Mouse (Mus musculus) liver, adult (tissue): Measurements from ENCODE around the gene Mcpt4.
"Not testable (repeated sequence)": the region's sequence is repeated elsewhere in the genome, so short reads cannot be mapped to it uniquely, and the experiment has no call there.

Experiments
- GATA4 ChIP-seq: IDR thresholded peaks from 2 replicates; pipeline ENCODE4 v1.6.1; 2014; ENCODE audit warnings: mild to moderate bottlenecking, low read length; ENCODE audit not compliant: insufficient replicate concordance

Gene Mcpt4

DNA sequence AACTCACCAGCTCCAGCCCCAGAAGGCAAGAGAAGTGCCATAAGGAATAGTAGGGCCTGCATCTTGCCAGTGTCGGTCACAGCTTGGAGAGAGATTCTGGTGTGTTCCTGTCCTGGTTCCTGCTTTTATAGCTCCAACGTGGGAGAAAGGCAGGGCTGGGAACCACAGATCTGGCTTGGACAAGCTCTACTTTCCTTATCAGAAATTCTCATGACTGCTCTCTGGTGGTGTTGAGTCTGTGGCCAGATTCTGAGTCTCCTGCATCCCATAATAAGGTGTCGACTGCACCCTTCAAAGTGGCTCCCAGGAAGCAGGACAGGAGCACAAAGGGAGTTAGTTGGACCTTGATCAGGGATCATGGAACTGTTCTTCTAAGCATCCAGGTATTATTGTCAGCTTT lies at the start of gene Mcpt4:
Mcpt4 (minus strand) TSS at position 101 of the 400 bp plus-strand sequence.
- not testable (repeated sequence) for TF ChIP-seq GATA4

DNA sequence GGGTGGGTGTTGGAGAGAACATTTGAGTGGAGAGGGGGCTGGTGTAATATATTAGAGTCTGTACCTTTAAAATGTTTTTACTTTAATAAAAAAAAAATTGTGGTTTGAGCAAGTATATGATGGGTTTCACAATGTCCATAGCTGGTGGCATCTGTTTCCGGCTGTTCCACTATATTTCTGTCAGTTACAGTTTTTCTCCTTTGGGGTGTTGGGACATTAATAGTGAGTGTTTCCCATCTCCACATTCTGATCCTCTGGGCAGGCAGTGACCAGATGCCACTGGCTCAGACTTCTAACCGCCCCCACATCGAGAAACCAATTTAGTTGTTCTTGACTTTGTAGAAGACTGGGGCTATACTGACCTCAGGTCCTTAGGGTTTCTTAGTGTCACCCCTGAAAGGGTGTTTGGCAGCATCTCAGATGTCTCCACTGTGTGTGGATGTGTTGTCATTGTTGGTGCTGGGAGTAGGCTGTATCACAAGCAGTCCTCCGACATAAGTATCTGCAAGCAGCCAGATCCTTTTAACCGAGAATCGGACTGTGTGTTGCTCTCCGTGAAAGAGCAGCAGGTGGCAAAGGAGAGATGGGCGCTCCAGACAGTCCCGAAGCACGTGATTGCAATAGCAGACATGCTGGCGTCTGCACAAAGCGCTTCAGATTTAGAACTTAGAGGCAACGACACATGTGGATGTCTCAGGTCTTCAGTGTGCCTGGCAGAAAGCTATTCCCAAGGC lies 43.5 kb upstream of the Mcpt4 start:
- TF ChIP-seq GATA4: no peak

DNA sequence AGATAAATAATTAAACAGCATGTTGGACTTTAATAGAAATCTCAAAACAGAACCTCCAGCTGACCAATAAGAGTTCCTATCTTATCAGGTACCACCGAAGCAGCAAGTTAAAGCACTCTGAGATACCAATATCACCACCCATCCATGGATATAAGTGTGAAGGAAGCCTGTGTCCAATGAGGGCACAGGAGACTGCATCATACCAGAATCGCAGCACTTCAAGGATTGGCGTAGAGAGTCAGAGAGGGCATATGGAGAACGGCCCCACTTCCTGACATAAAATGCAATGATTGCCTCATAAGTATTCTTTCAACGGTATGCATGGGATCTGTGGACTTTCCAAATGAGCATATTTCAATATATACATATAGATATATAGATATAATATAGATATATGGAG lies 42.9 kb upstream of the Mcpt4 start:
- TF ChIP-seq GATA4: no peak

DNA sequence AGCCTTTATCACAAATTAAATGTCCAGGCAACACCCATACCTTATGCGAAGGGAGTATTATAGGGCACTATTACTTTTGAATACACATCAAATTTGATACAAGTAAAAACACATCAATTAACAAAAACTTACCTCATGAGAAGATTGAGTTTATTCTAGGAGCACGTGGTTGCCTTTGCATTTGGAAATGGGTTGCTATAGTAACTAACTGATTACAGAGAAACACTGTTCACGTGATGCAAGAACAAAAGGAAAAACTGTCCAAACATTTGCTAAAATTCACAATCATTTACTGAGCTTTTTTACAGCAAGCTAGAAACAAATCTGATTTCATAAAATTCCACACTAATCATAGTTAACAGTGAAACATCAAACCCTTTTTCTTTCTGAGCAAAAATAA lies 41.3 kb upstream of the Mcpt4 start:
- no peak for TF ChIP-seq GATA4

DNA sequence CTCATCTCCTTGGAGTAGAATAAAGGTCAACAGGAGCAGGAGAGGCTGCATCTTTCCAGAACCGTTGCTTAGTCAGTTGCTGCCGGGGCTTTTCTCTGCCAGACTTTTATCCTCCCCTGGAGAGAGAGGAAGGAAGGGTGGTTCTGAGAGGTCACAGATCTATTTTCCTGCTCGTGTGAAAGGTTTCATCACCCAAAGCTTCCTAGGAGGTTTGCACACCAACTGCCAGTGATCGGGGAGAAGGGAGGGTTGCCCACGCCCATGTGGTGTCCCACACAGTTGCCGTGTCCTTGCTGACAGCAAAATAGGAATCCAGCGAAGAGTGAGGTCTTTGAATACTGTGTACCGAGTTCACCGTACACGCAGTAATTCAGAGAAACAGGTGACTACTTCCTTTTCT lies 40.3 kb upstream of the Mcpt4 start, which contains the start of gene Ctsg:
Ctsg (minus strand) TSS at position 189 of the 400 bp plus-strand sequence.
- no peak for TF ChIP-seq GATA4

DNA sequence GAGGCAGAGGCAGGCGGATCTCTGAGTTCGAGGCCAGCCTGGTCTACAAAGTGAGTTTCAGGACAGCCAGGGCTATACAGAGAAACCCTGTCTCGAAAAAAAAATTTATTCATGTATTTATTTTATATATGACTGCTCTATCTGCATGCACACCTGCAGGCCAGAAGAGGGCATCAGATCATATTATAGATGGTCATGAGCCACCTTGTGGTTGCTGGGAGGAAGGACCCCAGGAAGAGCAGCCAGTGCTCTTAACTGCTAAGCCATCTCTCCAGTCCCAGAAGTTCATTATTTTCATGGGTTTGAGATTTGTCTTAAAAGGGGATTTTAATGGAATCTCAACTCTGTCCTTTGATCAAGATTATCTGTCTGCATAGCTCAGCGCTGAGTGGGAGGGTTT lies 36.8 kb upstream of the Mcpt4 start:
- TF ChIP-seq GATA4: no peak

DNA sequence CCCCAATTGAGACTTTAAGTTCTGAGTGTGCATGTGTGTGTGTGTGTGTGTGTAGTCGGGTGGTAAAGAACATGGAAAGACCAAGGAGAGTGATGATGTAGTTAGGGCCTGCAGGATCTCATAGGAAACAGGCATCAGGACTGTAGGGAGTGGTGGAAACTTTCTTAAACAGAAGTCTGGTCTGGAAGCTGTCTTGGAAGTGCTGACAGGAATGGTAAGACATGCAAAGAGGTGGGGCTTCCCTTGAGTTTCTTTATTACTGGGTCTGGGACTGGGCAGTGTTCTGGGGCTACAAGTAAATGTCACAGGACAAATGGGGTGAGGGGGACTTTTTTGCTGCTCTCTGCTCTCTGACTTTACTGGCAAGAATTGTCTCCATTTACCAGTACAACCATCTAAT lies 35.5 kb upstream of the Mcpt4 start:
- no peak for TF ChIP-seq GATA4

DNA sequence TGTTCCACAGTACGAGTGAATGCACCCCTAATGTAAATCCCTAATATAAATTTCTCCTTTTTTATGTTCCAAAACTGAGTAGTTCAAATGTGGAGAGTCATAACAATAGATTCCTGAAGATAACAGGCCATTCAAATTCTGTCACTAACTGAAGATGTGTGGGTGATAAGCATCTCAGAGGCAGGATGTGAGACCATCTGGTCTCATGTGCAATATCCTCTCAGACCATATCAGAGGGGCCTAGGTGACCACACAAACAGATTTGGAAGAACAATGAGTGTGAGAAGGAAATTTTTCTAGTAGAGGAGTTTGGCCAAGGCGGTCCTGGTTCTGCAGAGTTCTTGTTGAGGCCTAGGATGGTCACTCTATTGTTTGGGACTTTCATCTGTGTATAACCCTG lies 31.2 kb upstream of the Mcpt4 start:
- no peak for TF ChIP-seq GATA4

DNA sequence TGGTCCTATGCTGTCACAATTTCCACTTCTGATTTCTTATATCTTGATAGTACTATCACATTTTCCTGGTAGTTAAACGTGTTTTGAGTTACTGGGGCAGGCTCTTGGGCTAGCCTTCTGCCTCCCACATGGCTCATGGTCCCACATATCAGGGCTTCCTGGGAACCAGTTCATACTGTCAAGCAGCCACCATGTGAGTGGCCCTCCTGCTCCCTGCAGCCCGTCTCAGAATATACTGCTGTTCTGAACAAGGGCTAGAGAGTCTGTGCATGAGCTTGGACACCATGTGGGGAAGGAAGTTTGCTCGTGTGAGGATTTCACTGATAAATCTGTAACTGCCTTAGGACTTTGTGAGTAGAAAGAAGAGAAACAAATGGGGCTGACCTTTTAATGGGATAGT lies 24.6 kb upstream of the Mcpt4 start:
- TF ChIP-seq GATA4: no peak

DNA sequence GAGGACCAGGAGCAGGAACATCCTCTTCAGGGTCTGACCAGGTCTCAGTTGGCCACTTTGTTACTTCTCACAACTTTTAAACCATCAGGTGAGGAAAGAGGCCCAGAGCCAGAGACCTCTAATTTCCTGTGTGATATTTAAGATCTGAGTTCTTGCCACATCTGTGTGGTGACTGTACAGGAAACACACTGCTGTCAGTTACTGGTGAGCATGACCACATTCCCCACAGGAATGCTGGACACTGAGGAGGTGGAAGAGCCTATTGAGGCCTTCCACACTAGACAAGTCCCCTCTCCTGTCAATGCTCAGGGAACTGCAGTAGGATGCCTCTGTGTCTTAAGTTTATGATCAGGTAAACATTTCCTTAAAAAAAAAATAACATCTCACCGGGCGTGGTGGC lies 23.1 kb upstream of the Mcpt4 start, which contains the start of gene Mcpt8:
Mcpt8 (minus strand) TSS at position 107 of the 400 bp plus-strand sequence.
- TF ChIP-seq GATA4: no peak

DNA sequence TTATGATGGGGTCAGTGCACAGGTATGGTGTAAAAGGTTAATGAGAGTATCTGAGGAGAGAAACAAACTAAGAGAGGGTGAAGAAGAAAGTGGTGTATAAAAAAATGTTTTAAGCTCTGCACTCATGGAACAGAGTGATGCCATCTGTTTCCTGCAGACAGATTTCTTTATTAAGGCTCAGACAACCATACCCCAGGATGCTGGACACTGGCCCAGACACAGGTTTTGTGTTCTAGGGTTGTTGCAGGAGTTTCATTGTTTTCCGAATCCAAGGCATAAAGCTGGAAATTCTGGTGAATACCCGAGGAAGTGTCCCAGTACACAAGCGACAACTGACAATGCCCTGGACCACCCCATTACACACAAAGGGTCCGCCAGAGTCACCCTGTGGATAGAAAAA lies 19.9 kb upstream of the Mcpt4 start:
- no peak for TF ChIP-seq GATA4

DNA sequence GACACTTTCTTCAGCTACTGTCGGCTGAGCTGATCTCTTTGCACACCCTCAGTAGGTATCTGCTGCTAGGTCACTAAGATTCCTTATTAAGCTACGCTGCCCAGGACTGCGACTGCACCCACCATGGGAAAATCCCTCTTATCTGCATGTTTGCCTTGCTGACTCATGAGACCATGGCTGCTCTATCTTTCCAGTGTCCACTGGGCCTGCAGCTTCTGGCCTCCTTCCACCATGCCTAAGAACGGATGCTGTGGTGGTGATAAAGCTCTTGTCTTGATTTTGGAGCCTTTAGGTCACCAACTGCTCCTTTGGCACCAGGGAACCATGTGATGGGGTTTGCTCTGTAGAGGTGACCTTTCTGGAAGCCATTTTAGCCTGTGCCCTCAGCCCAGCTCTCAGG lies 4.4 kb downstream of the Mcpt4 start:
- TF ChIP-seq GATA4: no peak

DNA sequence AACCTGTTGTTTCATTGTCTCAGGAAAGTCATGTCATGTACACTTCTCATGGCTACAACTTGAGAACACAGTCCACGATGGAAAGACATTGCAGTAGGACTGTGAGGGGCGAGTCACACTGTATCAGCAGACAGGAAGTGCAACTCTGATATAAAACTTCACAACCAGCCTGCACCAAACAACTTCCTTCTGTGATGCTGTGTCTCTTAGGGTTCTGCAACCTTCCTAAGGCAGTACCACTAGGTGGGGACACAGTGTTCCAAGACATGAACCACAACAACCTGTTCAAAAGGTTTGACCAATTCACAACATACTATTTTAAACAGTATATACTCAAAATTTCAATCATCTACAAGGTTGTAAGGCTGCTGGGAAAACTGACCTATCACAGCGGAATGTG lies 6.7 kb downstream of the Mcpt4 start:
- no peak for TF ChIP-seq GATA4

DNA sequence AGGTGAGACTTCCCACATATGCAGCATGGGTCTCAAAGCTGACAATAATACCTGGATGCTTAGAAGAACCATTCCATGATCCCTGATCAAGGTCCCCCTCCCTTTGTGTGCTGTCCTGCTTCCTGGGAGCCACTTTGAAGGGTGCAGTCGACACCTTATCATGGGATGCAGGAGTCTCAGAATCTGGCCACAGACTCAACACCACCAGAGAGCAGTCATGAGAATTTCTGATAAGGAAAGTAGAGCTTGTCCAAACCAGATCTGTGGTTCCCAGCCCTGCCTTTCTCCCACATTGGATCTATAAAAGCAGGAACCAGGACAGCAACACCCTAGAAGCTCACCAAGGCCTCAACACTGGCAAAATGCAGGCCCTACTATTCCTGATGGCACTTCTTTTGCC lies 20.3 kb downstream of the Mcpt4 start, which contains the start of gene Mcpt2:
Mcpt2 (plus strand) TSS at position 250 of the 400 bp plus-strand sequence.
- TF ChIP-seq GATA4: not testable (repeated sequence)

DNA sequence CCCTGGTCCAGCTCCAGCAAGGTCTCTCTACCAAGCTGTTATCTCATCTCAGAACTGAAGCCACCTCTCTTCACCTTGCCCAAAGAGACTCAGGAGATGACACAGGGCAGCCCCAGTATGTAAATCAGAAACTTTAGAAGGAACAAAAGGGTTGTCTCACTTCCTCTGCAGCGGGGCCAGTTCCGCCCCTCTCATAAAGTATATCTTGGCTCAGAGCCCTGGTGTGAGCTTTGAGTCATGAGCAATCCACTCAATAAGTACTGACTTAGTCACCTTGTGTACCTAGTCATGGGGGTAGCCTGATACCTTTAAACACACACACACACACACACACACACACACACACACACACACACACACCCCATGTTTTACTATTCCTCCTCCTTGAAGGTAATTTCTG lies 27.7 kb downstream of the Mcpt4 start:
- TF ChIP-seq GATA4: no peak

DNA sequence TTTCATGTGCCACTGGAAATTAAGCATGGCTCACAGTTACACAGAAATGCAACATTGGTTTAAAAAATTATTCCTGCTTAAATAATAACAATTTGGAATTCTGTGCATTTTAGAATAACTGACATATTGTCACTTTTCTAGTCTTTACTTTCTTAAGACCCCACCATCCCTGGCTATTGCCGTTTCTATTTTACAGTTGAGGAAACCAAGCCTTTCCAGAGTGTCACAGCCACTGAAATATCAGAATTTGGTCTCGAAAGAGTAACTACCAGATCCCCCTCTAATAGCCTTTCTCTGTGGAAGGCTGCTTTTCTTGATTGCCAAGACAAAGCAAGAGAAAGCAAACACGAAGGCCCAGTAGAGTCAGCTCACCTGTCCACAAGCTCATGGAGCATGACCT lies 31.7 kb downstream of the Mcpt4 start, which contains the start of gene Mcpt9:
Mcpt9 (minus strand) TSS at position 101 of the 400 bp plus-strand sequence.
- TF ChIP-seq GATA4: not testable (repeated sequence)

DNA sequence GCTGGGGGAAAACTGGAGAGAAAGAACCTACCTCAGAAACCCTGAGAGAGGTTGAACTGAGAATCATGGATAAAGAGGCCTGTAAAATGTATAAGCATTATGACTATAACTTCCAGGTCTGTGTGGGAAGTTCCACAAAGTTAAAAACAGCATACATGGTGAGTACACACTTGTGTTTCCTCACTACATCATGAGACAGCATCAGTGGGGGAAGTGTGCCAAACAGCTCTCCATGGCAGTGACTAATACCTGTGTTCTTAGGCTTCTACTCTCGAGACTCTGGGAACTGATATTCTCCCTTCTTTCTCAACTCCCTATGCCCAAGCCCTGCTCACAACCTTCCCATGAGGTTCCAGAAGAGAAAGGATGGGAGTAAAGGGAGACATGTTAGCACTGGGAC lies 42.7 kb downstream of the Mcpt4 start:
- no peak for TF ChIP-seq GATA4

DNA sequence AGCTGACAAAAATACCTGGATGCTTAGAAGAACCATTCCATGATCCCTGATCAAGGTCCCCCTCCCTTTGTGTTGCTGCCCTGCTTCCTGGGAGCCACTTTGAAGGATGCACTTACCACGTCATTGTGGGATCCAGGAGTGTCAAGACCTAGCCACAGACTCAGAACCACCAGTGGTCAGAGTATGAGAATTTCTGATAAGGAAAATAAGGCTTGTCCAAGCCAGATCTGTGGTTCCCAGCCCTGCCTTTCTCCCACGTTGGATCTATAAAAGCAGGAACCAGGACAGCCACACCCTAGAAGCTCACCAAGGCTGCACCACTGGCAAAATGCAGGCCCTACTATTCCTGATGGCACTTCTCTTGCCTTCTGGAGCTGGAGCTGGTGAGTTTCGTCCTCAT lies 44.4 kb downstream of the Mcpt4 start, which contains the start of gene Mcpt1:
Mcpt1 (plus strand) TSS at position 301 of the 400 bp plus-strand sequence.
- not testable (repeated sequence) for TF ChIP-seq GATA4

DNA sequence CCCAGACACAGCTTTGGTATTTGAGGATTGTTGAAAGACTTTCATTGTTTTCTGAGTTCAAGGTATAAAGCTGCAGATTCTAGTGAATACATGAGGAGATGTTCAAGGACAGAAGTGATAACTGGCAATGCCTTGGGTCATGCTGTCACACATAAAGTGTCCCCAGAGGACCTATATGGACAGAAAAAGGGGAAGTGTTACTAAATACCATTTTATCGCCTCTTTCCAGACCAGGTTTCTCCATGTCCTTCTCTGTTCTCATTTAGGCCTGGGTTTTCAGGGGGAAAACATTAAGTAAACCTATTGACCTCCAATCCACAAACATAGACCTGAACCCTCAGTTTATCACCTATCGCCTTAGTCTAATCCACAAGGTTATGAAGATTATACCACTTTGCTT lies 48.2 kb downstream of the Mcpt4 start:
- no peak for TF ChIP-seq GATA4
